Mouse (Mus musculus) liver, postnatal 0 days (tissue): ENCODE data around the gene Olfr1427. TPM values are rescaled to one million over a fixed set of nuclear protein-coding genes. Genes with fewer than 3 reads are reported as not detected.

Source experiments
- ATAC-seq: fragments of 200-750 bp; cut with Nextera tagmentation; 2 replicates; pipeline ENCODE4 v1.8.0; 2017; ENCODE audit warnings: mild to moderate bottlenecking, moderate library complexity
- DNase-seq: peaks from one replicate; pipeline ENCODE4 v3.0.0-alpha.2; 2016
- H3K27ac ChIP-seq: fragments of 300-500 bp; sonication (generic); 2 replicates; pipeline ENCODE4 v1.5.1; 2014; ENCODE audit warnings: antibody characterized with exemption, moderate library complexity, mild to moderate bottlenecking, low read depth
- H3K27me3 ChIP-seq: fragments of 300-500 bp; sonication (generic); 2 replicates; pipeline ENCODE4 v1.6.1; 2014; ENCODE audit warnings: low read length, control low read depth, mixed read lengths; ENCODE audit not compliant: insufficient read depth
- H3K36me3 ChIP-seq: fragments of 300-500 bp; sonication (generic); replicated peaks from 2 replicates; pipeline ENCODE4 v1.6.1; 2014; ENCODE audit warnings: mild to moderate bottlenecking, control low read depth, low read length, moderate library complexity, mixed read lengths; ENCODE audit not compliant: insufficient read depth
- H3K4me1 ChIP-seq: fragments of 300-500 bp; sonication (generic); 2 replicates; pipeline ENCODE4 v1.6.1; 2014; ENCODE audit warnings: antibody characterized with exemption, mild to moderate bottlenecking, control low read depth; ENCODE audit not compliant: insufficient read depth
- H3K4me2 ChIP-seq: fragments of 300-500 bp; sonication (generic); 2 replicates; pipeline ENCODE4 v1.6.1; 2014; ENCODE audit warnings: low read depth, mild to moderate bottlenecking, low read length, moderate library complexity, mixed read lengths
- H3K4me3 ChIP-seq: fragments of 300-500 bp; sonication (generic); 2 replicates; pipeline ENCODE4 v1.5.1; 2014; ENCODE audit warnings: low read depth, low read length
- H3K9ac ChIP-seq: fragments of 300-500 bp; sonication (generic); replicated peaks from 2 replicates; pipeline ENCODE4 v1.6.1; 2014; ENCODE audit warnings: mild to moderate bottlenecking, moderate library complexity
- H3K9me3 ChIP-seq: fragments of 300-500 bp; sonication (generic); 2 replicates; pipeline ENCODE4 v1.6.1; 2016; ENCODE audit warnings: mild to moderate bottlenecking, control low read depth, low read length, mixed read lengths
- CTCF ChIP-seq: sonication (generic); IDR thresholded peaks from 2 replicates; pipeline ENCODE4 v1.5.1; 2016; ENCODE audit warnings: antibody characterized with exemption, low read depth
- EP300 ChIP-seq: IDR thresholded peaks from 2 replicates; pipeline ENCODE4 v1.6.1; 2016; ENCODE audit warnings: antibody characterized with exemption, low read depth, mild to moderate bottlenecking
- WGBS: fragments of 180-500 bp; shearing (Covaris S2); extraction: QIAGEN DNeasy Blood & Tissue Kit; methylation state at CpG from one replicate; pipeline ENCODE4 v1.1.7; 2014; ENCODE audit not compliant: insufficient replicate concordance; 5-methylcytosine and 5-hydroxymethylcytosine counted together
- polyA plus RNA-seq: library from polyadenylated mRNA; unstranded; fragments of >200 nt; fragmentation: Nextera tagmentation; extraction: Ambion mirVana; gene quantifications from 2 replicates; pipeline ENCODE4 v1.2.1, GENCODE M21; 2015

The Olfr1427 gene
- not detected in 2 replicates for polyA plus RNA-seq

DNA sequence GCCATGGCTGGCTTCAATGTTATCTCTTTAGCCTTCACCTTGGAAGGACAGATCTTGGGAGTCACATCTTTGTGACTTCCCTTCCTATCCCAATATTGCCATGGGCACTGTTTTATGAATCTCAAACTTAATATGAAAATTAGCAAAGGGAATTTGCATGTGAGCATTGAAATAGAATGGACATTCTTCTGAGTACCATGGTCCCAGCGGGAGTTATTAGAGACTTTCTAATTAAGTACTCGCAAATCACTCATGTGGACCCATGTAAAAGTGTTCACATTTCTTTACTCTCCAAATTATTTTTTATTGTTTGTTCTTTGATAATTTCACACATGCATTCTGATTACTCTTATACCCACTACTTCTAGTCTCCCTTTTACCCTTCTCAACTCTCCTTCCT, at the start of gene Olfr1427:
Gene Olfr1427 (minus strand): TSS at position 101 of the 400 bp plus-strand sequence.
- 89% methylated on average over 2 of the region's 2 CpGs for WGBS
- TF ChIP-seq CTCF (no peak), EP300 (no peak)

GRCm38 (mm10) chr19:12145452-12145851, 42.3 kb upstream of the Olfr1427 start:
- no peak overlapping the region for H3K9ac ChIP-seq
- ATAC-seq (no peak), DNase-seq (no peak)
- H3K4me2 ChIP-seq = no peak overlapping the region
- no peaks in the 10 kb centered on the region for H3K9me3 ChIP-seq
- no peak overlapping the region for H3K4me3 ChIP-seq
- H3K4me1 ChIP-seq = no peaks in the 10 kb centered on the region
- H3K27me3 ChIP-seq = no peaks in the 10 kb centered on the region
- WGBS = 82% methylated on average over 3 of the region's 3 CpGs
- H3K36me3 ChIP-seq = no peaks in the 10 kb centered on the region
- no peak overlapping the region for H3K27ac ChIP-seq
- TF ChIP-seq CTCF (no peak), EP300 (no peak)

More for the DNA sequence above, at the start of gene Olfr1427:
- Histone ChIP-seq H3K9ac (no peak within 1 kb of the TSS), H3K4me2 (no peak within 1 kb of the TSS), H3K4me1 (no peaks in the 10 kb centered on the region), H3K36me3 (no peaks in the 10 kb centered on the region), H3K27me3 (no peaks in the 10 kb centered on the region), H3K9me3 (no peaks in the 10 kb centered on the region), H3K27ac (no peak within 1 kb of the TSS), H3K4me3 (no peak within 1 kb of the TSS)
- no peak for DNase-seq
- ATAC-seq = no peak

GRCm38 (mm10) chr19:12143356-12143755, 40.2 kb upstream of the Olfr1427 start:
- DNase-seq (no peak), ATAC-seq (no peak)
- no peak overlapping the region for H3K4me2 ChIP-seq
- H3K9ac ChIP-seq = no peak overlapping the region
- H3K36me3 ChIP-seq = no peaks in the 10 kb centered on the region
- TF ChIP-seq EP300 = no peak
- no peak for TF ChIP-seq CTCF
- no peaks in the 10 kb centered on the region for H3K9me3 ChIP-seq
- WGBS = 62% methylated on average over 1 of the region's 1 CpGs
- no peak overlapping the region for H3K27ac ChIP-seq
- H3K27me3 ChIP-seq = no peaks in the 10 kb centered on the region
- H3K4me1 ChIP-seq = no peaks in the 10 kb centered on the region
- H3K4me3 ChIP-seq = no peak overlapping the region

DNA sequence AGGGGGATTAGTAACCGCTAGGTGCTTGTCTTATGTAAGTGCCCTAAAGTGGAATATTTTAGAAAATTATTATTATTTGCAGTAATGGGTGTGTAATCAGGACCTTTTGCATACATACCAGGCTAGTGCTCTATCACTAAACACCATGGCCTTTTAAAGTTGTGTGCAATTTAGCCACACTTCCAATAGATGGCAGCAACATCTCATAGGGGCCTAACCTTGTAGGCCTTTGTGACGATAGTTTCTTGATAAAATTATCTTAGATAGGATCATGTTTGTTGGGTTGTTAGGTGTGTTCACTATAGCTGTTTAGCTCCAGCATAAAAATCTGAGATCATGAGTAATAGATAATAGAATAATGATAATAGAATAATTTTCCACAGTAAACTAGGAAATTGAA, 31.2 kb upstream of the Olfr1427 start:
- H3K9me3 ChIP-seq = no peaks in the 10 kb centered on the region
- no peaks in the 10 kb centered on the region for H3K36me3 ChIP-seq
- ATAC-seq = no peak
- no peak overlapping the region for H3K9ac ChIP-seq
- H3K4me1 ChIP-seq = no peaks in the 10 kb centered on the region
- DNase-seq = no peak
- H3K4me3 ChIP-seq = no peak overlapping the region
- H3K27ac ChIP-seq = no peak overlapping the region
- TF ChIP-seq EP300 (no peak), CTCF (peak; percentile 55)
- no peaks in the 10 kb centered on the region for H3K27me3 ChIP-seq
- no peak overlapping the region for H3K4me2 ChIP-seq
- WGBS = 37% methylated on average over 2 of the region's 2 CpGs

GRCm38 (mm10) chr19:12123103-12123502, 20.0 kb upstream of the Olfr1427 start, which contains the start of gene Olfr76:
Gene Olfr76, minus strand, starts transcription at chr19:12123203.
- ATAC-seq (no peak), DNase-seq (no peak)
- WGBS = 61% methylated on average over 3 of the region's 3 CpGs
- Histone ChIP-seq H3K36me3 (no peaks in the 10 kb centered on the region), H3K27ac (no peak within 1 kb of the TSS), H3K27me3 (no peaks in the 10 kb centered on the region), H3K4me2 (no peak within 1 kb of the TSS), H3K4me3 (no peak within 1 kb of the TSS), H3K4me1 (no peaks in the 10 kb centered on the region), H3K9me3 (no peaks in the 10 kb centered on the region), H3K9ac (no peak within 1 kb of the TSS)
- TF ChIP-seq CTCF (no peak), EP300 (no peak)

GRCm38 (mm10) chr19:12116464-12116863, 13.3 kb upstream of the Olfr1427 start:
- Histone ChIP-seq H3K27ac (no peak overlapping the region), H3K4me2 (no peak overlapping the region), H3K4me1 (no peaks in the 10 kb centered on the region), H3K9me3 (no peaks in the 10 kb centered on the region), H3K27me3 (no peaks in the 10 kb centered on the region), H3K4me3 (no peak overlapping the region), H3K9ac (no peak overlapping the region), H3K36me3 (no peaks in the 10 kb centered on the region)
- TF ChIP-seq EP300 (no peak), CTCF (no peak)
- ATAC-seq (no peak), DNase-seq (no peak)
- WGBS = 73% methylated on average over 3 of the region's 3 CpGs

GRCm38 (mm10) chr19:12115797-12116196, 12.7 kb upstream of the Olfr1427 start, which contains the start of gene Olfr1428:
Gene Olfr1428, minus strand, starts transcription at chr19:12115897.
- Histone ChIP-seq H3K27ac (no peak within 1 kb of the TSS), H3K4me1 (no peaks in the 10 kb centered on the region), H3K36me3 (no peaks in the 10 kb centered on the region), H3K4me3 (no peak within 1 kb of the TSS), H3K4me2 (no peak within 1 kb of the TSS), H3K27me3 (no peaks in the 10 kb centered on the region), H3K9me3 (no peaks in the 10 kb centered on the region), H3K9ac (no peak within 1 kb of the TSS)
- ATAC-seq (no peak), DNase-seq (no peak)
- 62% methylated on average over 1 of the region's 1 CpGs for WGBS
- TF ChIP-seq CTCF = no peak
